Mouse (Mus musculus) adipocyte (in vitro differentiated cells): ENCODE measurements around the gene Zbtb39.
"Not testable (repeated sequence)": the region's sequence is repeated elsewhere in the genome, so short reads cannot be mapped to it uniquely, and the experiment has no call there.

Experiments used
- DNase-seq: peaks from one replicate; pipeline ENCODE4 v3.0.0-alpha.2; 2016; ENCODE audit warnings: low spot score

Gene Zbtb39

DNA sequence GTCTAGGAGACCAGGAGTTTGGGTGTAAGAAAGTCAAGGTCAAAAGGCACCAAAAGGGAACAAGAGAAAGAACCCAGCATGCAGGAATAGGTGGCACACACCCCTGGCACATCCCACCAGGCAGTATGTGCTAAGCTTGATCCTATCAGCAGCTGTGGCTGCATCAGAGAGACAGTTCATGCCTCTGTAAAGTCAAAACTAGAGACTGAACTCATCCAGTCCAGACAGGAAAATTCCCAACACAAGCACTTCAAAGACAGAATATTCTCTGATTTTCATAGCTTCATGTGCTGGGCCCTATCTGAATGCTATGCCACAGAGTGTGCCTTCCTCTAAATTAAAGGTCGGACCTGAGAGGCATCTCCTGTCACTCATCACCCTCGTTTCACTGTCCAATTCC lies 1.8 kb upstream of the Zbtb39 start:
- no peak for DNase-seq

DNA sequence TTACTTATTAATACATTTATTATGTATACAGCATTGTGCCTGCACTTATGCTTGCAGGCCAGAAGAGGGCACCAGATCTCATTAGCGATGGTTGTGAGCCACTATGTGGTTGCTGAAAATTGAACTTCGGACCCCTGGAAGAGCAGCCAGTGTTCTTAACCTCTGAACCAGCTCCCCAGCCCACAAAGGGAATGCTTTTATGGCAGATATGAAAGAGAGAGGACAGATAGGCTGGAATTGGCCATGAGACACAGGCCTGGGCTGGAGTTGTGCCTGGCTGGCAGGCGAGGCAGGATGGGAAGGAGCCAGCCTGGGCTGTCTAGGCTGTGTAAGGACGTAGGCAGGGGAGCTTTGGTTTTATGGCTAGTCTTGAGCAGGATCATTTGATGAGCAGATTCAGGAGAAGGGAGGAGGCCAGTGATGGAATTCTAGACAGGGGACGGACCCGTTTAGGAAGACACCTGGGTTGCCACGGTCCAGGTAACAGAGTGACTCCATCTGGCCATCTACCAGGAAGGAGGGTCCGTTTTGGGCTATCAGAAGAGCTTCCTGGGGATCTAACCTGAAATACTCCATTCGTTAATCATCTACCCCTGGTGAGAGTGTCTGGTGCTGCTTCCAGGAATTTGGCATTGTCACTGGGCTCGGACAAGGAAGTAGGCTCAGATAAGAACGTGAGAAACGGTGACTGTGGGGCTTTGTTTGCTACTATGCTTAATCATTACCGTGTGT lies 1.0 kb upstream of the Zbtb39 start:
- peak; percentile 38 for DNase-seq

DNA sequence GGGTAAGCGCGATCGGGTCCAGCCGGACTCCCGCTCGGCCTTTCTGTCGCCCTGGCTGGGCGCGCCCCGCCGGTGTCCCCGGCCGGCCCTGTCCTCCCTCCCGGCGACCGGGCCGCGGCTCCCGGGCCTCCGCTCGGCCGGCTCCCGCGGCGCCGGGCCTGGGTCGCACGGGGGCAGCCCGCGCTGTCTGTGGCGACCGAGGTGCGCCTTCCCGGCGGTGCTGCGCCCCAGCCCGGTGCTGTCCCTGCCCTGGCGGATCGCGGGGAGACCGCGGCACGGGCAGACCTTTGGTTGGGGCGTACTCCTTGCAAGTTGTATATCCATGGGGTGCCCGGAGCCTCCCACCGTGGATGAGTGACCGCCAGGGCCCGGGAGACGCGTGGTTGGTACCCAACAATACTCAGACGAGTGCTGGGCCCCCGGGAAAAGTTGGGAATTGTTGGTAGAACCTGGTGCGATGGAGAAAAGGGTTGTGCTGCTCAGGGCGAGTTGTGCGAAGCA lies 373 bp downstream of the Zbtb39 start:
- peak; percentile 19 for DNase-seq

DNA sequence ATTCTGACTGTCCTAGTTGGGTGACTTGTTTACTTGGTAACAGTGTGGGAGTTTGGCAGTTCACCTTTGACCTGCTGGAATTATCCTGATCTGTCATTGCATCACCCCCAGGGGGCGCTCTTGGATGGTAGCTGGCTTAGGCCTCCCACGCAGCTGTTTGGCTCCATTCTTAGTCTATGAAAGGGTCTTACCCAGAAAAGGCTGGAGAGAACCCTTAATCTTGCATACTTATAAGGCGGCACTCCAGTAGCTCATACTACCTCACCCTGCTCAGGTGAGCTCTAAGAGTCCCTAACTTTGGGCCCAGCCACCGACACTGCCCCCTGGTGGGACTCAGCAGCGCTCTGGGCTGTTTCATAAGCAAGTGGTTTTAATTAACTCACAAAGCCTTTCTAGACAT lies 5.3 kb downstream of the Zbtb39 start:
- DNase-seq = peak; percentile 59

DNA sequence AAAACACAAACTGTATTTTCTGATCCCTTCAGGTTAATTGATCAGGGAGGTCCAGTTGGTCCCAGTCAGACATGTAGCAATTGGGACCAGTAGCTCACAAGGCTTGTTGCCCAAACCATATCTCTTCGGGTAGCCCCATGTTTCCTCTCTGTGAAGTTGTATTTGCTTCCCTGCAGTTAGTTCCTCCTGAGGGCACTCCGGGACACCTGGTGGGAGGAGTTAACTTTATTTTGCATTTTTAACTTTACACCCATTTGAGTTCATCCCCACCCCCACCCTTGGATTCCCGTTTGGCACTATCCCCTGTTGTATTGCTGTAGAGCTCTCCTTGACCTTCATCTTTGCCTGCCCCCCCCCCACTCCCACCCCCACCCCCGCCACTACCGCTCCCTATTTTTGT lies 6.5 kb downstream of the Zbtb39 start:
- no peak for DNase-seq

DNA sequence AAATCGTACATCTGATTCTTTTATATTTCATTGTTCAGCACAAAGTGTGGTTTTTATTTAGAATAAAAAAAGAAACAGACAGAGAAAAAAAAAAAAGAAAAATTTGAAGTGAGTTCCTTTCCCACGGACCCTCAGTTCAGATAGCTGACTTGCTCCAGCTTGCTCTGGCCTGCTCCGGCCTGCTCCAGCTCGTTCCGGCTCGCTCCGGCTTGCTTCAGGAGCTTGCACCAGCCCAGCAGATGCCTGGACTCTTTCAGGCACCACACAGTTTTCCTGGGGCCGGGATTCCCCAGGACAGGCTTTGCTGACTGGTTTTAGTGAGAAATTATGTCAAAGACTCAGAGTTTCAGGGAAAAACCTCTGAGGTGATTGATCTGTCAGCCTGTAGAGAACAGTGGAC lies 7.9 kb downstream of the Zbtb39 start:
- DNase-seq = no peak

DNA sequence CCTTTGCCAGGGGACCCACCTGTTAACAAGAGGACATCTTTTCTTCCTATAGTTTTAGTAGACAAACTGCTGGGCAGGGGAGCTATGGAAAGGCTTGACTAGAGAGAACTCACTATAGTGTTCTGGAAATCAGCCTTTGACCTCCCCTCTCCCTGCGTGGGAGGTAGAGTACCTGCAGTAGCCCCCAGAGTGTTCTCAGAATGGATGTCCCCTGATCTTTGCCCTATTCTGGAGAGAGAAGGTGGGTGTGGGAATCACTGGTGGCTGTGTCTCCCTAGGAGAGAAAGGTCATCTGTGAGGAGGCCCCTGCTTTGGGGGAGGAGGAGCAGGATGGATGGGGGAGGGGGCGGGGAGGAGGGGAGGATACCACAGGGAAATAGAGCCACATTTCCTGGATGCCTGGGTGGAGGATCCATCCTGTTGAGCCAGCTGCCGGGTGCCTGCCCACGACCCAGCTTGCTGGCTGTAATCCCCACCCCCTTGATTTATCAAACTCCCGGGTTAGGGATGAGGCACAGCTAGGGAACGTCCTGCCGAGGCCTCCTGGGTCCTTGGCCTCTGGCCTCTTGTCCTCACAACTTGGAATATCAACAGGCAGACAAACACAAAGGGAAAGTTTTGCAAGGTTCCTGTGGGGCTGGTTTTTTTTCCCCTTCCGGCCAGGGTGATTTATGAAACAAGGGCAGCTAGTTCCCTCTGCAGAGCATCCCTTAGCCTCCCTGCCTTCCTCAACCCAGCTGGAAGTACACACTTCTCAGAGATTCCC lies 9.7 kb downstream of the Zbtb39 start:
- no peak for DNase-seq

DNA sequence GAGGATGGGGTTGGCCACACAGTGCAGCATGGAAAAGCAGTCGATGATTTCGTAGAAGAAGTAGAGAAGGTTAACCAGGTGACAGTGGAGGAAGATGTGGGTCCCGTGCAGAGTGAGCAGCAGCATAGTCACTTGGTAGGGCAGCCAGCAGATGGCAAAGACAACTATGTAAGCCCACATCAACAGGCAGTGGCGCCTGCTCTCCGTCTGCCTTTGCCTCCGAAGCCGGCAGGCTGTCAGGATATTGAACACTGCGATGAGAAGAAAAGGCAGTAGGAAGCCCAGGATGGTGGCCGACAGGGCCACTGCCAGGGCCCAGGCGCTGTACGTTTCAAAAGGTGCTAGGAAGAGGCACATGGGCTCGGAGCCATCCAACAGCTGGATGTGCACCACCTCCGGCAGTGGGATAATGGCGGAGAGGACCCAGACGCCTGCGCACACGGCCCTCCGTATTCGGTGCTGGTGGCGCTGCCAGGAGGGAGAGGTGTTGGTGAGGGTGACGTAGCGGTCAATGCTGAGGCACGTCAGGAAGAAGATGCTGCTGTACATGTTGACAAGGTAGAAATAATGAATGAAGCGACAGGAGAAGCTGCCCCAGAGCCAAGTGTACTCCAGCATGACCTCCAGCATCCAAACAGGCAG lies 10.9 kb downstream of the Zbtb39 start:
- DNase-seq = no peak

DNA sequence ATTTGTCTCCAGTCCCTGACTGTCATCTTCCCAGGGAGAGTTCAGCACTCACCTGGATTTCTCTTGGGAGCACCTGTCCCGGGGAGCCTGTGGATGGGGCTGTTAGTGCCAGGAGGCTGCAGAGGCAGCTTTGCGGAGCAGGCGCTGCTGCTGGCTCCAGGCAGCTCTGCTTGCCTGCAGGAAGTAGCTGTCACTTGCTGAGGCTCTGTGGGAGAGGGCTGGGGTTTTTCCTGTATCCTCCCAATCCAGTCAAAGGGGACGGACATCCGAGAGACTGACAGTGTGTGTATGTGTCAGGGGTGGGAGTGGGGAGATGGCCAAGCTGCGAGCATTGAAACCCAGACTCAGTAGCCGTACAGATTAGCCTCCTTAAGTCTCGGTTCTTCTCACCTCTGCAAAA lies 12.2 kb downstream of the Zbtb39 start, which contains the start of gene Gpr182:
Gene Gpr182, minus strand, starts transcription at position 185 of the 400 bp plus-strand sequence.
- no peak for DNase-seq

DNA sequence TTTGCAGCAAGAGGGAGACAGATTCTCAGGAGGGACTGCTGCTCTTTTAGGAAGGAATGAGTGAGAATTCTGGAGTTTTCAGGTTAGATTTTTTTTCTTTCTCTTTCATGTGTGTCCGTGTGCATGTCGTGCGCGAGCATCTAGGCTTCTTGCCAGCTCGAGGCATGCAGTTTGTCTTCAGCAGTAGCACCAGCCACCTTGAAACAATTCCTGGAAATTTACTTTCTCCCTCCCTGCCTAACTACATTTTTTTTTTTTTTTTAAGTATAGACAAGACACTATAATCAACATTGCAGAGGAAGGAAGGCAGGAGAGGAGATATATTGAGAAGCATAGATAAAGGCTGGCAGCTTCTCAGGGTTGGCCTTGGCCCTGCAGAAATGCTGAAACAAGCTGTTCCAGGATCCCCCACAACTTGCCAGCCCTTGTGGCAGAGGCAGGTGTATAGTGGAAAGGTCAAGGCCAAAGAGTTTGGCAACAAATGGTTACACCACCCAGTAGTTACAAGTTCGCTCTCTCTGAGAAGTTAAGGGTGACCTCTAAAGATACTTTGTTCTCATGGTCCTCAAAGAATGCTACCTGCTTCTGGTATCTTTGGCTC lies 15.3 kb downstream of the Zbtb39 start:
- DNase-seq = peak; percentile 24

DNA sequence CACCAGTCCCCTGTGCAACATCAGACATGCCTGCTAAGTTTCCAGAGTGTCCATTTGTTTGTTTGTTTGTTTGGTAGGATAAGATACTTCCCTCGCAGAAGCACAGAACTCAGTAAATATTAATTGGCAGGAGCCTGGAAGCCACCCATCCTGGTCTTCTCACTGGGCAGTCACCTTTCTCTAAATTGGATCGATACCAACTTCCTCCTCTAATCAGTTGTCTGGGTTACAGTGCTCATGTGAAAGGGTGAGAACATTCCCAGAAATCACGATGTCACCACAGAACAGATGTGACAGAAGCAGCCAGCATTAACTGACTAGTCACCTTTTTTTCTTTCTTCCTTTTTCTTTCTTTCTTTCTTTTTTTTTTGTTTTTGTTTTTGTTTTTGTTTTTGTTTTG lies 15.9 kb downstream of the Zbtb39 start:
- peak; percentile 69 for DNase-seq

DNA sequence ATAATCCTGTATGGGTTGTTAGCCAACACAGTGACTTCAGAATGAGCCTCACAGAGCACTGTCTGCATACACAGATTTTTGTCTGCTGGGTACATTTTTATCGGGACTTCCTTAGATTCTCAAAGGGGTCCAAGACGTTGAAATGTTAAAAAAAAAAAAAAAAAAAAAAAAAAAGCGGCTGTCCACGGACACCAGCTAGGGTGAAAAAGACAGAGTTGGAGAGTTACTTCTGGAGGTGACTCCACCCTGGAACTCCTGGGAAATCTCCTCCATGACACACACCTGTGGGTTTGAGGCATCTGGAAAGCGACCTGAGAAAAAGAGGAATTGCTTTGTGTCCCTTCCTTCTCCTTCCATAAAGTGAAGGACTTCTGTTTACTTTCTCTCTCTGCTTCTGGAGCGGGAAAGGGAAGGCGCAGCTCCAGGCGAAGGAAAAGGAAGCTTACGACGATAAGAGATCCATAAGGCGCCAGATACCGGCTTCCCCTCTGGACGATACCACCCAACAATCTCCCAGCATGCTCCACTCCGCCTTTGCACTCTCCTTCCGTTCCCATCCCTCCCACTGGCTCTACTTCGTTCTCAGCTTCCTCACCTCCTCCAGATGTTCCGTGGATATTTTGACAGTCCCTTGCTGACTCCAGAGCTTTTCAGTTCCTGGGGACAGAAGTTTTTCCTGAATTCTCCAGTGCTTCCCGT lies 16.6 kb downstream of the Zbtb39 start:
- DNase-seq = no peak

DNA sequence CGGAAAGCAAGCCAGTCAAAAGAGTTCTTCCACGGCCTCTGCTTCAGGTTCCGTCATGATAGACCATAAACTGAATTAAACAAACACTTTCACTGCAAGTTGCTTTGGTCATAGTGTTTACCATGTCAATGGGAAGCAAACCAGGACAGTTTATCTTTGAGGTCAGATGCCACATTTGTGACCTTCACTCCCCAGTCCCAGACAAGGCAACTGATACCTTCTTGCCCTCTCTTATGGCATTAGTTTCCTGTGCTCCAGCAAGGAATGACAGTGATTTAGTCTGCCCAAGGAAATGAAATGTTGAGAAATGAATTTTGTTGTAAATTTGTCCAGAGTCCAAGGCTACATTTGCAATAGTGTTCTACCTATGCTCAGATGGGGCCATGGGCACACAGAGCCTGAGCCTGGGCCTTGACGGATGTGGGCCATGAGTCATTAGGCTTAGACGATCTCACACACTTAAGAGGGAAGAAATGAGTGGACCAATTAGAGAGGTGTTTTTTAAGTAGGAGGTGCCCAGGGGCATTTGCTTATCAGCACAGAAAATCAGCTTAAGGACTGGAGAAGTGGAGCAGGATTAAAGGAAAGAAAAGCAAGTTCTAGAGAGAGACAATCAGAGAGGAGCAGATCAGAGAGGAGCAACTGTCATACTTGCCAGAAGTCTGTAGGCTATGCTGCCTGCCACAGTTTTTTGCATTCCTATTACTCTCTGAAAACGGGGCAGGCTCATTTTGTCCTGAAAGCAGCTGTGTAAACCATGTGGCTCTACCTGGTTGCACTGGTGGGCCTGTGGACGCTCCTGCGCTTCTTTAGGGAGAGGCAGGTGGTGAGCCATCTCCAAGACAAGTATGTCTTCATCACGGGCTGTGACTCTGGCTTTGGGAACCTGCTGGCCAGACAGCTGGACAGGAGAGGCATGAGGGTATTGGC lies 20.1 kb downstream of the Zbtb39 start, which contains the start of the genes Rdh1 and Rdh16f1:
Gene Rdh1, plus strand, starts transcription at position 541 of the 930 bp plus-strand sequence.
Gene Rdh16f1, plus strand, starts transcription at position 607 of the 930 bp plus-strand sequence.
- no peak for DNase-seq

DNA sequence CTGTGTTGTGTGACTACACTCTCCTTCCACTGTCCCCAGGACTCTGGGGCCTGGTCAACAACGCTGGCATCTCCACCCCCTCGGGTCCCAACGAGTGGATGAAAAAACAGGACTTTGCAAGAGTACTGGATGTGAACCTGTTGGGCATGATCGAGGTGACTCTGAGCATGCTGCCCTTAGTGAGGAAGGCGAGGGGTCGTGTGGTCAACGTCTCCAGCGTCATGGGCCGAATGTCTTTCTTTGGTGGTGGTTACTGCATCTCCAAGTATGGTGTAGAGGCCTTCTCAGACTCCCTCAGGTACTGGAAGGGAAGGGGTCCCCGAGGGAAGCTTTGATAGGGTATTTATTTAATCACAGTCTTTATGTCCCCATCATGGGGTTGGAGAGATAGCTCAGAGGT lies 23.6 kb downstream of the Zbtb39 start:
- DNase-seq = not testable (repeated sequence)

DNA sequence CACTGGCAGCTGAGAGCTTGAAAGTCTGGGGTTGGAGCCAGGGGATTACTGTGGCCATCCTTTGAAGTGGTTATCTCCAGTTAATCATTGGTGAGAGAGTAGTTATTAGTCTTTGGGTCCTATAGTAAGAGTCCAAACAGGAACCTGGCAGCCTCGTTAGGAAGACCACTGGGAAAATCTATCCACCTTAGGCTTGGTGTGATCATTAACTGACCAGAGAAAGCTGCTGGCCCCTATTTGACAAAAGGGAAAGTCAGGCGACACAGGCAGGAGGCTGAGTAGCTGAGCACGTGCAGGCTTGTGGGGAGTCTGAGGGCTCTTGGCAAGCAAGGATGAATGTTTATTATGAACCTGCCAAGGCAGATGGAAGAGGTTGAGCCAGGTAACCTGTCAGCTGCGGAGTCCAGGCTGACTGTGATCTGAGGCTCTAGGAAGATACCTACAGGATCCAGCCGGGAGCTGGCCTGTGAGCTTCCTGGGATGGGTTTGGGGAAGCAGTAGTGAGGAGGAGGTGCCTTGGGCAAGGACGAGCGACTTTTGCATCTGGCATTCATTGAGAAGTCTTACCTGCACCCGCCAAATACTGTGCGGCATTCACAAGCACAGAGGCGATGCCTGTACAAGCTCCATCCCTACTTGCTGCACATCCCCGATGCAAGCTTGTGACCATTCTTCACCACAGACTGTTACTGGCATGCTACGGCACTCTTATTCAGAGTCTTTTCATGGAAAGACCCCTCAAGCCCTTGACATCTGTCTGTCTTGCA lies 24.8 kb downstream of the Zbtb39 start:
- DNase-seq = no peak

DNA sequence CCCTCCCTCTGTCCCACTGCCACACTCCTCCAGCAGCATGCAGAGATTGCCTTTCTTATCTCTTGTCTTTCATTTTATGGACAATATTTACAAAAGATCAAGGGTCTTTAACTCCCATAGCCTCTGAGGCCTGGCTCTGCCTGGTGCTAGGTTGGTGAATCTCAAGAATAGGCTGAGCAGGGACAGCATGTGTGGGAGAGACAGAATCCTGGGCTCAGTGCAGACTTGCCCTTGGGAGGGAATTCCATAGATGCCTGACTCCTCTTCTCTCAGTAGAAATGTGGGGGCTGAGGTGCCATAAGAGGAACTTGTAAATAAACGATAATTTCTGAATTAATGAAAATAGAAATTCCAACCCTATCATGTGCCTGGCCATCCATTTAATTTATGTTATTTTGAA lies 27.2 kb downstream of the Zbtb39 start:
- no peak for DNase-seq

DNA sequence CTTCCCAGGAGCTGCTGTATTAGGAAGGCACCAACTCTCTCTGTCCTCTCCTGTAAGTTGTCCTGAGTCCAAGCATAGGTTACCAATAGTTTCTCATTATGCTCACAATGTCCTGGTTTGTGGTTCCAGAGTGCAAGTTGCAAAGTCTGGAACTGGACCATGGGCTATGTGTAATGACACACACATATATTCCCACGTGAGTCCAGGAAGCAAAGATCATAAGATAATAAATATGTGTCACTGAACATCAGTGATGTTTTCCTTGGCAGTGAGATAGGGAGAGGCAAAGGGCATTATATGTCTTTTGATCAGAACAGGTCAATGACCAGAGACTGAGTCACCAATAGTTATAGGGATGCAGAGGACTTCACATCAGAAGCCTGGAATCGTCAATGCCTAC lies 36.7 kb downstream of the Zbtb39 start, which contains the start of gene Rdh9:
Gene Rdh9, plus strand, starts transcription at position 376 of the 400 bp plus-strand sequence.
- DNase-seq = no peak

DNA sequence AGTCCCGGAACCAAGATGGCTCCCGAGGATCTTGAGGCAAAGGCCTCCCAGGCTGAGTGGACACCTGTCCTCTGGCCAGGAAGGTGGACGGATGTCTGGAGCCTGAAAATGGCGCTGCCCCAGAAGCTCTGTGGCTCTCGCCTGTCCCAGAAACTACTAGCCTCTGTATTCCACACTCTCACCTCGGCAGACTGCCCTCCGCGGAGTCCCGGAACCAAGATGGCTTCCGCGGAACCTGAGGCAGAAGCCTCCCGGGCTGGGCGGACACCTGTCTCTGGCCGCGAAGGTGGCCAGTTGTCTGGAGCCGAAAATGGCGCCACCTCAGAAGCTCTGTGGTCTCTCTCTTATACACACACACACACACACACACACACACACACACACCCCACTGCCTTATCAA lies 43.0 kb downstream of the Zbtb39 start:
- not testable (repeated sequence) for DNase-seq

DNA sequence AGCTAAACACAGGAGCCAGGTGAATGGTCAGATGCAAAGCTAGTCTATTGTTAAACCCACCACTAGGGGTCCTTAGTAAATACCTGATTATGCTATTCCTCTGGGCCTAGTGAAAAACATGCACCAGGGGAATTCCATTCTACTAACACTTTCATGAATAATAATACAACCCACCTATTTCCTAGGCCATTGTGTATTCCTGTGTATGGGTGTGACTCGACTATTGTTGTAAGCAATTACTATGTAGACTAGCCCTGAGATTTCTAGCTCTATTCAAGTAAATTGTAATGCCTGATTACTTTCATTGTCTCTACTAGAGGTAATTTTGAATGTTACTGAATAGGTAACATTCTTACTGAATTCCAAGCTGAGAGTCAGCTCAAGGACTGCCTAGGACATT lies 46.1 kb downstream of the Zbtb39 start:
- DNase-seq = not testable (repeated sequence)
